Mouse (Mus musculus): ENCODE measurements around the gene Gpr132.

- no peak for TF ChIP-seq CTCF (conservative IDR thresholded peaks at IDR 0.05; ENCODE audit: insufficient read depth, insufficient read length, low read depth, low read length)
- no peak for TF ChIP-seq POLR2A (IDR thresholded peaks at IDR 0.05; ENCODE audit: low read depth, low read length)
Observed at GRCm38 (mm10) chr12:112806044-112806443, 62.0 kb downstream of the Gpr132 start.

All from kidney, adult 2 months (tissue).